Mouse (Mus musculus) layer of hippocampus, postnatal 25 days (tissue): Measurements from ENCODE around the gene Syn3. TPM values are rescaled to one million over a fixed set of nuclear protein-coding genes. Genes with fewer than 3 reads are reported as not detected.

Source experiments
- DNase-seq, 2 experiments: peaks; one replicate each; pipeline ENCODE4 v3.0.0; 2022; ENCODE audit warnings: mixed read lengths in 2 of 2, low spot score in 1 of 2; ENCODE audit errors: extremely low spot score in 1 of 2
- total RNA-seq, 2 experiments: library from RNA; stranded (reverse); gene quantifications; 2 replicates each; pipeline ENCODE4 v1.2.3; 2021

Syn3 gene
- total RNA-seq, 2 experiments from 2014 or later, result 19.5 to 23.8 TPM

DNA sequence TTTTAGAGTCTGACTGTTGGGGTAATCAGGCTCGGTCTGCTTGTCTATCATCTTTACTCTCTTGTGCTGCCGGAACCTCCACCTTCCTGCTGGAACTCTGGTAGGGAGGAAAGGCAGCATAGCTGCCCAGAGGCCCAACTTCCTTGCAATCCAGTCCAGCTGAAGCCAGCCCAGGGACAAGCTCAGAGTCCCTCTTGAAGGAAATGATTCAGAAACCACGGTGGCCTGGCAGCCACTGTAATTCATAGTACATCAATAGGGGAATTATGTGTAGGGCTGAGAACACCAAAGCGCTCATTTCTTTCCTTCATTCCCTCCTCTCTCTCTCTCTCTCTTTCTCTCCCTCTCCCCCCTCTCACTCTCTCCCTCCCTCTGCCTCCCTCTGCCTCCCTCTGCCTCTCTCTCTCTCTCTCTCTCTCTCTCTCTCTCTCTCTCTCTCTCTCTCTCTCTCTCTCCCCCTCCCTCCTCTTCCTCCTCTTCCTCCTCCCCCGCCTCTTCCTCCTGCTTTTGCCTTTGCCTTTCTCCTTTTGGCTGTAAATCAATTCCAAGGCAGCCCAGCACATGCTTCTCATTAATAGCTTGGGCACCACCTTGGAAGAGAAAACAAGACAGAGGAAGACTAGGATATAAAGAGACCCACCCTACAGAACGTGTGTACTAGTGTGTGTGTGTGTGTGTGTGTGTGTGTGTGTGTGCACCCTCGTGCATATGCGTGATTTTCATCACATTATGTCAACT lies 315.4 kb downstream of the Syn3 start:
- no peak for DNase-seq

DNA sequence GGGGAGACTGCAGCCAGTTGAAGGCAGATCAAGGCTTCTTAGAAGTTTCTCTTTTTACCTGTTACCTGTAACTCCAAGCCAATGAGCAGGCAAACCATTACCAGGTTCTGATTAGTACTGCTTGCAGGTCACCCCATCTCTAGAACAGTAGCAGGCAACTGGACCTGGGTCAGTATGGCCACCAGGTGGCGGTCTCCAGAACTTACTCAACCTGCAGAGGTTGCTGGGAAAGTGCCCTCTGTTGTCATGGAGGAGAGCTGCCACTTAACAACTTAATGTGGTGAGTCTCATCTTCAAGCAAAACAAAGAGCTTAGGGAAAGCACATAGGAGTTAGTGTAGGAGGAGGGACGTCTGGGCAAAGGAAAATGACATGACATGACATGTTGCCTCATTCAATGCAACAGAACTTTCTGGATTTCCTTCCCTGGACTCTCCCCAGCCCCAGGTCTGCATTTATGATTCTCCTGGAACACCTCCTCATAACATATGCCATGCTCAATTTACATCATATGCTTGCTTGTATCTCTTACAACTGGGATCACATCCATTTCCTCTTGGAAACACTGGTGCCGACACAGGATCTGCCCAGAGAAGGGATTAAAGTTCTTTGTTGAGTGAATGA lies 316.4 kb downstream of the Syn3 start:
- peak in 1 of 2 experiments; percentile 54 for DNase-seq

DNA sequence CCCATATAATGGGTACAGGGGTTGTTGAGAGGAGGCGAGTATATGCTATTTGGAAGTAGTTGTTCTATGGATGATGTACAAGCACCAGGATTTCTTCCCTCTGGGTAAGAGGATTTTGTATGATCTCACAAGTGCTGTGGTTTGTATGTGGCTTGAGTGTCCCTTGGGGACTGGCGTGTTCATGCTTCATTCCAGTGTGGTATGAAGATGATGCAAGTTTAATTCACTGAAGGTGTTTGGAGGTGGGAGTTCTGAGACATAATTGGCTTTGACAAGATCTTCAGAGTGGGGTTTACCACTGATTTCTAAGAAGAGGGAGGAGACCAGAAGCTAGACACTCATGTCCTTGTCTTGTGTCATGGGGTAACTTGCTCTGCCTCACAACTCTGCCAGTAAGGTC lies 322.3 kb downstream of the Syn3 start:
- DNase-seq, result no peak

DNA sequence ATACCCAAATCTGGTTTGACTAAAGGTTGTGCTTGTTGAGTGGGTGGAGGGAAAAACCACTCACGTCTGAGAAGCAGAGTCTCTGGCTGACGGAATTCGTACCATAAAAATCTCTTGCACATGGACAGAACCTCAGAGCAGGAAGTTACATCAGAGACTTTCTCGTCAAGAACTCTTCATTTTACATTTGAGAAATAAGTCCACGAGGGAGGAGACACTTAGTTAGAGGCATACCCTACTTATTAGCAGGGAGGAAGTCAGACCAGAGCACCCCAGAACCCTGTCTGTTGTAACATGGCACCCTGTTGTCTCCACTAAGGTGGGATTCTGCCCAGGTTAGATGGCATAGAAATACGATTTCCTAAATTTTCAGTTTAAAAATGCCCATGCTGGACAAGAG lies 324.7 kb downstream of the Syn3 start:
- no peak for DNase-seq

DNA sequence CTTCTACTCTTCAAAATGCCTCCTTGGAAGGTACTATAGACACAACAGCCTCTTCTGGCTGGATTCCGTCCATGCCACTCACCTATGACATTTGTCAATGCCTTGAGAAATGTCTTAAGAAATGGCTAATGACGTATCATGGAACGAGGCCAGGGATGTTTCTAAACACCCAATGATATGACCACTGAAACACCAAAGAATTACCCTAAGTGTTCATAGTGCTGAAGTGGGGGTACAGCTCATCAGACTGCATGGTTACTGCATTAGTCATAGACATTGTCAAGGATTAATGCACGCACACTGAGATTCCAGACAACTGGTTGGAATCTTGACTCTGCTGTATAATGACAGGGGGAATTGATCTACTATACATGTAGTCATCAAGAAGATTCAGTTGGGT lies 325.4 kb downstream of the Syn3 start:
- no peak for DNase-seq

DNA sequence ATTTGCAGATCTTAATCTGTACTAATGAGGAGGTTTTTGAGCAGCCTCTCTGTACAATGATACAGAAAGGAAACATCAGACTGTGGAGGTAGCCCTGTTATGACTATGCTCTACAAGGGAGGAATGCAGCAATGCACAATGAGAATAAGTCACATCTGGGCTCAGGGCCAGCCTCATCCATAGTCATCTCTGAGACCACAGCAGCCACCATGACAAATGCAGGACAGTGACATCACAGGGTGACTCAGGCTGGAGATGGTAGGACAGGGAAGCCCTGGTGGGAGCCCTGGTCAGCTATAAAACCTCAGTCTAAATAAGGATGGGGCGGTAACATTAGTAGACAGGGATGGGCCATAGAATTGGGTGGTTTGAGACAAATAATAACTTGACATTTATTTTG lies 327.4 kb downstream of the Syn3 start:
- DNase-seq, result no peak

DNA sequence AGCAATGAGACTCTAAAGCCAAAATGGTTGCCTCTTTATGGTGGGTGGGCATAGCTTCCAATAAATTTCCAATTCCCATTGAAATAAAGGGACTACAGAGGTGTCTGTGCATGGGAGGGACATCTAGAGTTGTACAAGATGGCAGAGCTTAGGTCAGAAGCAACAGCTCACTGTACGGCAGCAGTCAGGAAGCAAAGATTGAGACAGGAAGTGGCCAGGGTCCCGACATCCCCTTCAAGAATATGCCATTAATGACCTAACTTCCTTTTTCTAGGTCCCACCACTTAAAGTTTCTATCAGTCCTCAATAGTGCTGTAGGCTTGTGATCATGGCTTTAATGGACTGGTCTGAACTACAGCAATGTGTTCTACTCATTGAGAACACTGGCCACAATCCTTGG lies 330.6 kb downstream of the Syn3 start:
- no peak for DNase-seq

- DNase-seq, result no peak
These were observed 331.8 kb downstream of the Syn3 start for GRCm38 (mm10) chr10:86166854-86167268.

DNA sequence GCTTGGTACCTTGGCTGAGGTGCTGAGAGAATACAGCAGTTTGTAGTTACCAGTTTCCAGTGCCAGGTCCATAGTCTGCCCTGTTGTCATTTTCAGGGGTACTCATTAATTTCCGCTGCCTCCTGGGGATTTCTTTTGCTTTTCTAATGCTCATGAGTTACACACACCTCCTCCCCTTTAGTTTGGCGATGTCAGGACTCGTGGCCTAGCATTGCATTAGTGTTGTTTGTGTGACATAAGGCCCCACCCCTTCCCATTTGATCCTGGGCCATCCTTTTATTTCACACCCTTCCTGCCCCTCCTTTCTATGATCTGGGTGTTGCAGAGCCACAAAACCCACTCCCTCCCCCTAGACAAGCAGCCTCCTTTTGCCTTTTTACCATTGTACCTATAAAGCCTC lies 334.6 kb downstream of the Syn3 start:
- DNase-seq, result no peak

DNA sequence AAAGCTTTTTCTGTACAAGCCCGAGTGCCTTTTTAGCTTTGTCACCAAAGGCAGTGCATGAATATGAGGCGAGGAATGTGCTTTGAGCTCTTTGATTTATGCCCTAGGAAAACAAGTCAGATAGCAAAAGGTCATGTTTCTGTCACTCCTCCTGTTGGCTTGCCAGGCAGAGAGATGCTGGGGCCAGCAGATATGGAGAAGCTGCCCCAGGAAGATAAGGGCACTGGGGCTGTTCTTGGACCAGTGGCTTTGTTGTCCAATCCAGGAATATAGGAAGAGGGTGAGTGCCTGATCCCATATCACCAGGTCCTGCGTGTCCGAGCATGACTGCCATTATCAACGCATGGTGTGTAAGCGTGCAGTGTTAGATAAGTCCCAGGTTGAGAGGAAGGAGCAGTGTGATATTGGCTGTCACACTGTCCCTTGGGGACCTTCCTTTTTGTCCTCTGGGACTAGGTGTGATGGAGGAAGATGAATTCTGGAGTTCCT lies 336.9 kb downstream of the Syn3 start:
- no peak for DNase-seq

DNA sequence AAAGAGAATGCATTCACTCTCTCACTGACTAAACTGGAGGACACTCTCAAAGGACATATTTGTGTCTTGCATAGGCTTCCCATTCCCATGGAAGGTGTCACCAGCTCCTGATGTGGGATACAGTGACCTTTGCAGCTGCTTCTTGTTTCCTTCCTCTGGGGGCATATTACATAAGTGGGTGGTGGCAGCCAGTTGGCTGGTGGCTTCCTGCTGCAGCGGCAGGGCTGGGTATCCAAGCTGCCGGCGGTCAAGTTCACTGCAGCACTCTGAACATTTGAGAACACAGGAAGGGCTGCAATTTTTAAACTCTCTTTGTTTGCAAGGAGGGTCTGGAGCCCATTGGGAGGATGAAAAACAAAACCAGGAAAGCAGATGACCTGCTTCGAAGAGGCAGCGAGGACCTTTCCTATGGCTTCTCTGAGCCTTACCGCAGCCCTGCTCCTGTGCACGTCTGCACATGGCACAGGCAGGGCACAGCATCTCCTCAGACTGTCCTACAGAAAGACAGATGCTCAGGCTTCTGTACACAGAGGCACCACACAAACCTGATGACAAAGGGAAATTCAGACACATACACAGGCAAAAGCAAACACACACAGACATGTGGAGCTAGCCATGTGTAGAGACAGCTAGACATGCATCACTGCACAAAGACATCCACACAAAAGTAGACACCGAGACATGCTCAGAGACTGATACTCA lies 340.3 kb downstream of the Syn3 start:
- DNase-seq, result no peak

DNA sequence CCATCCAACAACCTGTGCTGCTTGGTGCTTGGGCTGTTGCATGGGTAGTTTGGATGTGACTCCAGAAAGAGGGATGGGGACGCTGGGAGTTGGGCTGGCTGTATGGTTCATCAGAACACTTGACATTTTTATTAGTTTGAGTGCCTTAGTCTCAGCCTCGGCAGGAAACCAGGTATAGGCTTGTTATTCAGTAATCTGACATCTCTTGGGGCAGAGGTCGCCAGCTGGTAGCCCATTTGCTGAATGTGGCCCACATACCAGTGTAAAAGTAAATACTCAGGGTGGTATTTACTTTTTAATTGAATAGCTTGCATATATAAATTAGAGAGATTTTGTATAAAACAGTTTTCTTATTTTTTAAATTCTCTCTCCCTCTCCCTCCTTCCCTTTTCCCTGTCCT lies 343.4 kb downstream of the Syn3 start:
- DNase-seq, result no peak

DNA sequence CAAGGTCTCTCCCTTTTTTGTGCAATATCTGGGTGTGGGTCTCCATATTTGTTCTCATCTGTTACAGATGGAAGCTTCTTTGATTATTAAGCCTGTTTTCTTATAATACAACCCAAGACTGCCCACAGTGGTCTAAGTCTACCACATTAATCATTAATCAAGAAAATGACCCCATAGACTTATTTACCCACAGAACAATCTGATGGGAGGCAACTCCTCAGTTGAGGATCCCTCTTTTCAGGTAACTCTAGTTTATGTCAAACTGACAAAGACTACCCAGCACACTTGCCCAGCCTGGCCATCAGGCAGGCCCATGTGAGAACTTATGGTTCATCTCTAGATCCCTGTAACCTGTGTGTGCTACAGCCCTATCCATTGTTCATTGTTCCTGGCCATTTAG lies 345.5 kb downstream of the Syn3 start:
- DNase-seq, result no peak

DNA sequence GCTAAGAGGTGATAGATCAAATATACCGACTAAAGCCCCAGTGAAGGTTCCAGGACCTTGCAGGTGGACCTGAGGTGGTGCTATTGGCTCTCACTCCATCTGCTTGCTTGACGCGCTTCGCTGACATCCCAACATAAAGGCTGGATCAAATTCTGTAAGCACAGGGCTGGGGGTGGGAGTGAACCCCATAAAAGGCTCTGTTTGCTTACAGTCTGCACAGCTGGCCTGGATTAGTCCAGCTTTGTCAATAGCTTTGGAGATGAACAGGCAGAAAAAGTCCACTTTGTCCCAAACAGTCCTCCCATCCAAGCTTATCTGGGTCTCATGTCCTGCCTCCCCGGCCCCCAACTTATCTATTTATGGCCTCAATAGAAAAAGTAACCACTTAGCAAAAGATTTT lies 347.3 kb downstream of the Syn3 start:
- DNase-seq, result no peak

DNA sequence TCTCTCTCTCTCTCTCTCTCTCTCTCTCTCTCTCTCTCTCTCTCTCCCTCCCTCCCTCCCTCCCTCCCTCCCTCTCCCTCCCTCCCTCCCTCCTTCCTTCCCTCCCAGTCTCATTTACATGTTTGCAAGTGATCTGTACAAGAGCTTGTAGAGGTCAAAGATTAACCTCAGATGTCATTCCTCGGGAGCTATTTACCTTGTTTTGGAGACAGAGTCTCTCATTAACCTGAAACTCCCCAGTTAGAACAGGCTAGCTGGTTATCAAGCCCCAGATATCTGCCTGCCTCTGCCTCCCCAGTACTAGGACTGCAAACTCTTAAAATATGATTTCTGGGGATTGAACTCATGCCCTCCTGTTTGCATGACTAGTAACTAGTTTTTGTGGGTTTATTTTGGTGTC lies 348.6 kb downstream of the Syn3 start:
- DNase-seq, result no peak

DNA sequence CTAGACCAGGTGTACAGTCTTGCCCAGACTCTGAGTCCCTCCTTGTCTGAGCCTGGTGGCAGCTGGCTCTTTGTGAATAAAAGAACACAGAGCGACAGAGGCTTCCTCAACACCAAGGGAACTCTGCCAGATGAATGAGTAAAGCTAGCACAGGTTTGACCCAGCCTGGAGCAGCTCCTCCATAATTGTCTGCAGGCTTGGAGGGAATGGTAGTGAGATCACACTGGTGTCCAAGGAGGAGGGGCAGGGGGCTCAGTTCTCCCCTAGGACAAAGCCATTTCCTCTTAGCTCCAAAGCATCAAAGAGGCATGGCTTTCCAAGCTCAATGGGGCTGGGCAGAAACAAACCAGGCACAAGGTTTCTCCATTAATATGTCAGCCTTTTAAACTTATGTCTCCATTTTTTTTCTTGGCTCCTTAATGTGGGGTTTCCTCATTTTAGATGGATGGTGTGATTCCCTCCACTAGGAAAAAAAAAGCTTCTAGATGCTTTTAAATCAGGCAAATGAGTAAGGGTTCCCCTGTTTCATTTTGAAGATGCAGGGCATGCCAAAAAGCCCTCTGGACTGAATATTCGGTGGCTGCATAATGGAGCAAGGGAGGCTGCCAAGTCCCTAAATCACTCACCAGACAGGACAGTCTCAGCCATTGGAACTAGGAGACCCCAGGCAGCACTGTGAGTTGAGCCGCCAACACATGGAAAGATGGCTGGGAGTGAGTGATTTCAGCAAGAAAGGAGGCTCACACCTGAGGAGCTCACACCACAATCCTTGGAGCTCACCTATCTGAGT lies 349.5 kb downstream of the Syn3 start:
- no peak for DNase-seq

- DNase-seq, result no peak
These were observed 359.5 kb downstream of the Syn3 start for GRCm38 (mm10) chr10:86139061-86139681.

DNA sequence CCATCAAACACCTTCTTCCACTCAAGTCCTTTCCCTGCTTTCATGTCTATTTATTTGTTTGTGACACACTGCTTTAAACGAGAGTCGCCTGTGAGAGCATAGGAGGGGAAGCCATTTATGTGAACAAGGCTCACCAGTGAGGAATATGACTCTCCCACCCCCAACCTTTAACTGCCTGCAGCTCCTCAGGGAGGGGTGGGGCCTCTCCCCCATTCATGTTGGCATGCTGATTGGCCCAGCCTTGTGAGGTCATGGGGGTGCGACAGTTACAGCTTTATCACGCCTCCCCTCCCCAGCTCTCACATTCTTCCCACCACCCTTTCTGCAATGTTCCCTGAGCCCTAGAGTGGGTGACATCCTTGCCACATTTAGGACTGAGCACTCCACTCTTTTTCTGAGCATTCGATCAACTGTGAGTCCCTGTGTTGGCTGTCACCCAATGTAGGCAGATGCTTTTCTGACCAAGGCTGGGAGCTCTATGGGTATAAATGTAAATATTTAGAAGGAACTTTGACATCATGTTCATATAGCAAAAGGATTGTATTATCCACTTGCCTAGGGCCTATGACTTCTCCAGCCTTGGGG lies 361.0 kb downstream of the Syn3 start:
- no peak for DNase-seq

GRCm38 (mm10) chr10:86137106-86137505 lies 361.6 kb downstream of the Syn3 start:
- DNase-seq, result no peak

DNA sequence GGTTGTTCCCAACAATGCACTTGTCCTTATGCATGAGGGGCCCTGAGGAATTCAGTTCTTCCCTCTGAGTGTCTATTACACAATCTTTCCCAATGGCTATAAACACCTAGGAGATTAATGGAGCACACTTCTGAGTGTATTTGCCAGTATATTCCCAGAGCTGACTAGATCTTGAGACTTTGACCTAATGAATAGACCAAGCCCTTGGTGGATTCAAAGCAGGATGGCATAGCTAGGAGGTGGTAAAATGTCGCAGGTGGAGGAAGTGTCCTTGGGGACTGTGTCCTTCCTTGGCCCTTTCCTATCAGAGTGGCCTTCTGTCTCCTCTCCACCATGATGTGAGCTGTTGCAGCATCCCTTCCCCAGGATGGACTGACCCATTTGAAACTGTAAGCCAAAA lies 362.4 kb downstream of the Syn3 start:
- DNase-seq, result no peak
